In genomic region chr11:99131463-99131840, GRCm38 (mm10) we compare ENCODE assay signal across 11 mouse cellular contexts. TPM values are rescaled to one million over a fixed set of nuclear protein-coding genes. Genes with fewer than 3 reads are reported as not detected.
A peak's percentile ranks its signal among the peaks of the same experiment; 100 is the strongest.
DNase-seq lines count a peak whose midpoint lies in the region; ATAC-seq and TF ChIP-seq lines count a peak whose summit lies in the region.
"Had no signal": no experiment of that assay in that cellular context is flagged by ENCODE, and none has a peak within 500 bp of the region (broad histone marks: within the 10 kb centered on the region; RNA-seq: fewer than 3 reads in every experiment).

No protein-coding gene starts in this region.

- no peak overlapping the region for H3K4me3 ChIP-seq in forebrain, embryonic 11.5 days (ENCODE audit: low read depth, low read length)
- no peak overlapping the region for H3K4me3 ChIP-seq in forebrain, postnatal 0 days (ENCODE audit: low read depth, low read length)
- no peak overlapping the region for H3K4me3 ChIP-seq in lung, embryonic 16.5 days (ENCODE audit: low read length)
- H3K4me3 ChIP-seq in intestine, embryonic 14.5 days (ENCODE audit: low read depth, low read length) = peak overlapping the region; percentile 18; the same call in 1 of the 2 replicates
- H3K4me3 ChIP-seq in stomach, embryonic 14.5 days (ENCODE audit: low read depth, low read length) = no peak overlapping the region

- H3K9ac ChIP-seq in forebrain, embryonic 11.5 days (ENCODE audit: low read length) = peak overlapping the region; percentile 37
- H3K9ac ChIP-seq in forebrain, postnatal 0 days = no peak overlapping the region
- peak overlapping the region; percentile 51 for H3K9ac ChIP-seq in lung, embryonic 16.5 days (ENCODE audit: low read length)
- H3K9ac ChIP-seq in intestine, embryonic 14.5 days (ENCODE audit: low read length) = peak overlapping the region; percentile 35; the same call in 1 of the 2 replicates
- no peak overlapping the region for H3K9ac ChIP-seq in stomach, embryonic 14.5 days (replicated peaks; ENCODE audit: low read depth, low read length)

- no peak overlapping the region for H3K4me2 ChIP-seq in forebrain, embryonic 11.5 days (ENCODE audit: low read depth, low read length, severe bottlenecking)
- no peak overlapping the region for H3K4me2 ChIP-seq in forebrain, postnatal 0 days (ENCODE audit: low read depth)
- peak overlapping the region; percentile 45 for H3K4me2 ChIP-seq in lung, embryonic 16.5 days (ENCODE audit: low read depth, low read length)
- H3K4me2 ChIP-seq in intestine, embryonic 14.5 days (ENCODE audit: low read length) = peak overlapping the region; percentile 49
- H3K4me2 ChIP-seq in stomach, embryonic 14.5 days (replicated peaks; ENCODE audit: low read depth, low read length) = peak overlapping the region; percentile 31

- DNase-seq in forebrain, embryonic 11.5 days (ENCODE audit: low spot score) = no peak
- no peak for DNase-seq in forebrain, postnatal 0 days
- no peak for DNase-seq in lung, postnatal 36 days
- DNase-seq in intestine, embryonic 14.5 days (ENCODE audit: low spot score) = no peak
- no peak for DNase-seq in adrenal gland, adult 8-10 months
- no peak for DNase-seq in layer of hippocampus, postnatal 25 days (ENCODE audit: extremely low spot score in 1 of 2, low spot score in 1 of 2)
- DNase-seq: cerebellum, adult 11 months; right cerebral cortex, postnatal 14 days had no signal

- WGBS in forebrain, embryonic 11.5 days = 40% methylated on average over 12 of the region's 12 CpGs
- WGBS in forebrain, postnatal 0 days = 54% methylated on average over 12 of the region's 12 CpGs
- WGBS in lung, embryonic 16.5 days = 31% methylated on average over 12 of the region's 12 CpGs
- 33% methylated on average over 12 of the region's 12 CpGs for WGBS in intestine, embryonic 14.5 days
- WGBS in stomach, embryonic 14.5 days = 33% methylated on average over 12 of the region's 12 CpGs

- no peak for ATAC-seq in forebrain, embryonic 11.5 days (replicated peaks; ENCODE audit: low FRiP score)
- ATAC-seq in forebrain, postnatal 0 days = no peak
- ATAC-seq in lung, embryonic 16.5 days (ENCODE audit: low read depth) = no peak
- no peak for ATAC-seq in intestine, embryonic 14.5 days (replicated peaks; ENCODE audit: low FRiP score, low TSS enrichment, low read depth)
- ATAC-seq in stomach, embryonic 14.5 days (ENCODE audit: insufficient number of reproducible peaks, insufficient read depth, low FRiP score, low read depth) = no peak

- peak overlapping the region; percentile 79; the same call in 1 of the 2 replicates for H3K27ac ChIP-seq in forebrain, embryonic 11.5 days (ENCODE audit: low read depth, low read length)
- H3K27ac ChIP-seq in forebrain, postnatal 0 days (ENCODE audit: low read depth, low read length) = no peak overlapping the region
- H3K27ac ChIP-seq in lung, embryonic 16.5 days (ENCODE audit: low read length) = no peak overlapping the region
- peak overlapping the region; percentile 92 for H3K27ac ChIP-seq in intestine, embryonic 14.5 days (ENCODE audit: low read depth)
- H3K27ac ChIP-seq in stomach, embryonic 14.5 days (ENCODE audit: low read length) = peak overlapping the region; percentile 79; the same call in 1 of the 2 replicates

- H3K4me1 ChIP-seq in forebrain, embryonic 11.5 days (replicated peaks; ENCODE audit: control insufficient read depth, insufficient read depth, low read length) = peaks cover 14% of the 10 kb centered on the region
- peaks cover 4% of the 10 kb centered on the region; the same call in 1 of the 2 replicates for H3K4me1 ChIP-seq in forebrain, postnatal 0 days (ENCODE audit: insufficient read depth)
- peaks cover 51% of the 10 kb centered on the region for H3K4me1 ChIP-seq in lung, embryonic 16.5 days (replicated peaks; ENCODE audit: control insufficient read depth, insufficient read depth, low read length)
- H3K4me1 ChIP-seq in intestine, embryonic 14.5 days (replicated peaks; ENCODE audit: control insufficient read depth, insufficient read depth, low read length) = peaks cover 52% of the 10 kb centered on the region
- H3K4me1 ChIP-seq in stomach, embryonic 14.5 days (ENCODE audit: control insufficient read depth, insufficient read depth, low read length) = peaks cover 45% of the 10 kb centered on the region

- no peaks in the 10 kb centered on the region for H3K9me3 ChIP-seq in forebrain, embryonic 11.5 days (ENCODE audit: control insufficient read depth, low read length)
- no peaks in the 10 kb centered on the region for H3K9me3 ChIP-seq in forebrain, postnatal 0 days (ENCODE audit: low read length)
- no peaks in the 10 kb centered on the region for H3K9me3 ChIP-seq in lung, embryonic 16.5 days (ENCODE audit: control insufficient read depth, low read length)
- no peaks in the 10 kb centered on the region for H3K9me3 ChIP-seq in intestine, embryonic 14.5 days (ENCODE audit: control insufficient read depth, low read length)
- H3K9me3 ChIP-seq in stomach, embryonic 14.5 days (ENCODE audit: control insufficient read depth, low read depth, low read length) = no peaks in the 10 kb centered on the region

- H3K27me3 ChIP-seq in forebrain, embryonic 11.5 days (ENCODE audit: control insufficient read depth, insufficient read depth, low read length) = no peaks in the 10 kb centered on the region
- H3K27me3 ChIP-seq in forebrain, postnatal 0 days (ENCODE audit: insufficient read depth, low read length) = no peaks in the 10 kb centered on the region
- H3K27me3 ChIP-seq in lung, embryonic 16.5 days (ENCODE audit: control insufficient read depth, insufficient read depth, low read depth, low read length) = no peaks in the 10 kb centered on the region
- H3K27me3 ChIP-seq in intestine, embryonic 14.5 days (replicated peaks; ENCODE audit: control insufficient read depth, insufficient read depth, low read length) = no peaks in the 10 kb centered on the region
- no peaks in the 10 kb centered on the region for H3K27me3 ChIP-seq in stomach, embryonic 14.5 days (ENCODE audit: control insufficient read depth, insufficient read depth, low read length)

- TF ChIP-seq CTCF in forebrain, postnatal 0 days (IDR thresholded peaks at IDR 0.05; ENCODE audit: low read depth) = no peak

- no peaks in the 10 kb centered on the region for H3K36me3 ChIP-seq in forebrain, embryonic 11.5 days (ENCODE audit: control insufficient read depth, insufficient read depth, low read length)
- no peaks in the 10 kb centered on the region for H3K36me3 ChIP-seq in forebrain, postnatal 0 days (ENCODE audit: insufficient read depth)
- H3K36me3 ChIP-seq in lung, embryonic 16.5 days (ENCODE audit: control insufficient read depth, insufficient read depth, low read length) = no peaks in the 10 kb centered on the region
- no peaks in the 10 kb centered on the region for H3K36me3 ChIP-seq in intestine, embryonic 14.5 days (ENCODE audit: control insufficient read depth, insufficient read depth, low read length)
- no peaks in the 10 kb centered on the region for H3K36me3 ChIP-seq in stomach, embryonic 14.5 days (ENCODE audit: control insufficient read depth, insufficient read depth, low read length)

RNA-seq across cellular contexts. Expression of gene Ccr7, which starts 23.4 kb away (rescaled TPM):
- polyA plus RNA-seq in forebrain, embryonic 11.5 days (2014; fragmentation: Nextera tagmentation; extraction: Ambion mirVana) = 0.31 TPM in 1 of 2 replicates, not detected in the other
- 0.38 TPM in 1 of 2 replicates, not detected in the other for total RNA-seq in forebrain, postnatal 0 days (2014; rRNA removed)
- 0.06 and 0.17 TPM in 2 replicates for polyA plus RNA-seq in forebrain, postnatal 0 days (2015; fragmentation: Nextera tagmentation; extraction: Ambion mirVana)
- 0.18 and 0.20 TPM in 2 replicates for polyA plus RNA-seq in lung, embryonic 16.5 days (2015; fragmentation: Nextera tagmentation; extraction: Ambion mirVana)
- 0.35 and 0.61 TPM in 2 replicates for polyA plus RNA-seq in intestine, embryonic 14.5 days (2014; fragmentation: Nextera tagmentation; extraction: Ambion mirVana)
- polyA plus RNA-seq in stomach, embryonic 14.5 days (2014; fragmentation: Nextera tagmentation; extraction: Ambion mirVana) = 0.46 and 0.52 TPM in 2 replicates
- under 1 TPM; 0.12 to 0.24 (median 0.16) TPM for total RNA-seq in adrenal gland, adult 8-10 months (2022)
- total RNA-seq in layer of hippocampus, postnatal 25 days (2021) = not detected
- total RNA-seq: layer of hippocampus, adult 8-10 months had no signal

RNA-seq across cellular contexts. Expression of gene Tns4, which starts 42.3 kb away (rescaled TPM):
- polyA plus RNA-seq in forebrain, embryonic 11.5 days (2014; fragmentation: Nextera tagmentation; extraction: Ambion mirVana) = 0.27 and 0.65 TPM in 2 replicates
- 0.48 TPM in 1 of 2 replicates, not detected in the other for total RNA-seq in forebrain, postnatal 0 days (2014; rRNA removed)
- 0.29 TPM in 1 of 2 replicates, not detected in the other for polyA plus RNA-seq in forebrain, postnatal 0 days (2015; fragmentation: Nextera tagmentation; extraction: Ambion mirVana)
- 0.19 and 0.39 TPM in 2 replicates for polyA plus RNA-seq in lung, embryonic 16.5 days (2015; fragmentation: Nextera tagmentation; extraction: Ambion mirVana)
- 0.70 and 0.84 TPM in 2 replicates for polyA plus RNA-seq in intestine, embryonic 14.5 days (2014; fragmentation: Nextera tagmentation; extraction: Ambion mirVana)
- polyA plus RNA-seq in stomach, embryonic 14.5 days (2014; fragmentation: Nextera tagmentation; extraction: Ambion mirVana) = 2.4 and 2.5 TPM in 2 replicates
- 1 to 10 TPM in 1 of 4 experiments, under 1 TPM in 3; 0.28 to 1.3 (median 0.31) TPM for total RNA-seq in adrenal gland, adult 8-10 months (2022)
- total RNA-seq in layer of hippocampus, postnatal 25 days (2021) = not detected

Comparison
In these comparisons a context has a peak if more than half of its experiments do, and no peak if none do; other contexts are left out.
1. H3K27ac ChIP-seq: peak in forebrain, embryonic 11.5 days (single experiment), intestine, embryonic 14.5 days (single experiment) and stomach, embryonic 14.5 days (single experiment); none in forebrain, postnatal 0 days (single experiment) and lung, embryonic 16.5 days (single experiment).
2. H3K9ac ChIP-seq: peak in forebrain, embryonic 11.5 days (single experiment), lung, embryonic 16.5 days (single experiment) and intestine, embryonic 14.5 days (single experiment); none in forebrain, postnatal 0 days (single experiment) and stomach, embryonic 14.5 days (single experiment).
3. H3K4me2 ChIP-seq: peak in lung, embryonic 16.5 days (single experiment), intestine, embryonic 14.5 days (single experiment) and stomach, embryonic 14.5 days (single experiment); none in forebrain, embryonic 11.5 days (single experiment) and forebrain, postnatal 0 days (single experiment).